Mouse (Mus musculus) liver, postnatal 0 days (tissue): ENCODE results near the gene Hrh2.

Experiments used
- CTCF ChIP-seq: sonication (generic); IDR thresholded peaks from 2 replicates; pipeline ENCODE4 v1.5.1; 2016; ENCODE audit warnings: antibody characterized with exemption, low read depth
- EP300 ChIP-seq: IDR thresholded peaks from 2 replicates; pipeline ENCODE4 v1.6.1; 2016; ENCODE audit warnings: antibody characterized with exemption, low read depth, mild to moderate bottlenecking

GRCm38 (mm10) chr13:54248436-54248995, 56.6 kb downstream of the Hrh2 start:
- TF ChIP-seq EP300: no peak
- TF ChIP-seq CTCF: no peak
